Mouse (Mus musculus) myocyte (in vitro differentiated cells): ENCODE measurements around the gene Fat2. TPM values are rescaled to one million over a fixed set of nuclear protein-coding genes. Genes with fewer than 3 reads are reported as not detected.

Experiments
- H3K27me3 ChIP-seq: one replicate; pipeline ENCODE4 v1.6.1; 2011; ENCODE audit not compliant: control insufficient read depth, insufficient read depth, insufficient read length
- H3K36me3 ChIP-seq: one replicate; pipeline ENCODE4 v1.6.1; 2011; ENCODE audit not compliant: control insufficient read depth, insufficient read depth
- H3K4me2 ChIP-seq: one replicate; pipeline ENCODE4 v1.6.1; 2011; ENCODE audit warnings: low read depth, control low read depth
- H3K4me3 ChIP-seq: one replicate; pipeline ENCODE4 v1.5.1; 2011; ENCODE audit warnings: mild to moderate bottlenecking, control low read depth, moderate library complexity
- H3K79me2 ChIP-seq: one replicate; pipeline ENCODE4 v1.6.1; 2011; ENCODE audit not compliant: control insufficient read depth, insufficient read depth
- H3ac ChIP-seq: one replicate; pipeline ENCODE4 v1.6.1; 2011; ENCODE audit not compliant: control insufficient read depth, insufficient read length
- CEBPB ChIP-seq: IDR thresholded peaks from 2 replicates; pipeline ENCODE4 v1.6.1; 2011; ENCODE audit warnings: mild to moderate bottlenecking, moderate library complexity; ENCODE audit not compliant: poor library complexity, insufficient read depth, severe bottlenecking
- E2F4 ChIP-seq: IDR thresholded peaks from one replicate; pipeline ENCODE4 v1.6.1; 2011; ENCODE audit warnings: mild to moderate bottlenecking, control low read depth, moderate library complexity; ENCODE audit not compliant: insufficient read depth
- MAX ChIP-seq: IDR thresholded peaks from one replicate; pipeline ENCODE4 v1.6.1; 2011; ENCODE audit warnings: low read depth, mild to moderate bottlenecking, control low read depth
- MYOD1 ChIP-seq, 3 experiments: IDR thresholded peaks; one replicate each; pipeline ENCODE4 v1.6.1; 2011; ENCODE audit warnings: control low read depth in 2 of 3, low read depth in 2 of 3, mild to moderate bottlenecking in 2 of 3, moderate library complexity in 1 of 3; ENCODE audit not compliant: insufficient read length in 2 of 3, control insufficient read depth in 1 of 3
- MYOG ChIP-seq, 3 experiments: IDR thresholded peaks; one replicate each; pipeline ENCODE4 v1.6.1; 2011; ENCODE audit warnings: control low read depth in 2 of 3, low read depth in 2 of 3, mild to moderate bottlenecking in 2 of 3; ENCODE audit not compliant: insufficient read length in 2 of 3, control insufficient read depth in 1 of 3, insufficient read depth in 1 of 3
- POLR2A ChIP-seq: IDR thresholded peaks from one replicate; pipeline ENCODE4 v1.6.1; 2011; ENCODE audit warnings: low read depth, mild to moderate bottlenecking, control low read depth, moderate library complexity; ENCODE audit not compliant: insufficient read length
- POLR2AphosphoS2 ChIP-seq: IDR thresholded peaks from one replicate; pipeline ENCODE4 v1.6.1; 2011; ENCODE audit warnings: low read depth, control low read depth; ENCODE audit not compliant: insufficient read length
- REST ChIP-seq: IDR thresholded peaks from one replicate; pipeline ENCODE4 v1.6.1; 2011; ENCODE audit warnings: mild to moderate bottlenecking, control low read depth, moderate library complexity; ENCODE audit not compliant: insufficient read depth, insufficient read length
- SRF ChIP-seq: IDR thresholded peaks from one replicate; pipeline ENCODE4 v1.6.1; 2011; ENCODE audit warnings: low read depth; ENCODE audit not compliant: control insufficient read depth, insufficient read length
- TCF12 ChIP-seq: IDR thresholded peaks from one replicate; pipeline ENCODE4 v1.6.1; 2011; ENCODE audit warnings: mild to moderate bottlenecking, control low read depth; ENCODE audit not compliant: poor library complexity, insufficient read depth, severe bottlenecking
- TCF3 ChIP-seq: IDR thresholded peaks from one replicate; pipeline ENCODE4 v1.6.1; 2011; ENCODE audit warnings: low read depth, control low read depth; ENCODE audit not compliant: insufficient read length
- USF1 ChIP-seq: IDR thresholded peaks from one replicate; pipeline ENCODE4 v1.6.1; 2011; ENCODE audit warnings: low read depth, mild to moderate bottlenecking, control low read depth, moderate library complexity
- polyA plus RNA-seq: library from polyadenylated mRNA; unstranded; fragments of >200 nt; fragmentation: generic; extraction: Trizol; gene quantifications from one replicate; pipeline ENCODE4 v1.2.1, GENCODE M21; 2012; ENCODE audit warnings: missing spikeins

Fat2 gene
- polyA plus RNA-seq, 1 experiment: 0.06 TPM

DNA sequence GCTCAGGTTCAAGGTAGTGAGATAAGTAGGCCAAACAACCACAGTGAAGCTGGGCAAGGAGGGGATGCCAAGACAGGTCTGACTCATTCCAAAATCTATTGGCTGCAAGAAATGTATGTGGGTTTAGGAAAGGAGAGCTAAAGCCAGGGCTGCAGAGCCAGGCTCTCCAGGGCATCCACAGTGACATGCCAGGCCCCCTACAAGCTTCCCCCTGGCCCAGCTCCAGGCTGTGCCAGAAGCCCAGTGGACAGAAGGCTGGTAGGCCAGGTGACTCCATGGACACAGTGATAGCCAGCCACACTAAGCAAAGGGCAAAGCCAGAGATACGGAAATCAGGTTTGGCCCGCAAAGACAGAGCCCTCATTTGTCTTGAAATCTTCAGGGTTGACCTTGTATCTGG, 20.5 kb upstream of the Fat2 start:
- Histone ChIP-seq H3K27me3 (peaks cover 6% of the 10 kb centered on the region), H3K4me3 (no peak overlapping the region), H3ac (no peak overlapping the region), H3K4me2 (no peak overlapping the region), H3K36me3 (no peaks in the 10 kb centered on the region), H3K79me2 (no peaks in the 10 kb centered on the region)
- TF ChIP-seq USF1: no peak
- no peak for TF ChIP-seq TCF3
- TF ChIP-seq MAX: no peak
- TF ChIP-seq TCF12: no peak
- no peak for TF ChIP-seq E2F4
- TF ChIP-seq MYOG (IDR thresholded peaks at IDR 0.05; ENCODE audit: control insufficient read depth in 1 of 3, insufficient read depth in 1 of 3, insufficient read length in 2 of 3, low read depth in 2 of 3): no peak
- no peak for TF ChIP-seq POLR2AphosphoS2
- TF ChIP-seq POLR2A: no peak
- TF ChIP-seq CEBPB: no peak
- TF ChIP-seq REST: no peak
- no peak for TF ChIP-seq SRF

GRCm38 (mm10) chr11:55341961-55342371, 5.6 kb upstream of the Fat2 start:
- no peak overlapping the region for H3K4me2 ChIP-seq
- no peak overlapping the region for H3ac ChIP-seq
- peaks cover 26% of the 10 kb centered on the region for H3K27me3 ChIP-seq
- no peaks in the 10 kb centered on the region for H3K36me3 ChIP-seq
- H3K79me2 ChIP-seq: no peaks in the 10 kb centered on the region
- H3K4me3 ChIP-seq: no peak overlapping the region
- TF ChIP-seq POLR2AphosphoS2 (no peak), MYOD1 (IDR thresholded peaks at IDR 0.05; ENCODE audit: control insufficient read depth in 1 of 3, insufficient read length in 2 of 3, low read depth in 2 of 3) (no peak), REST (no peak), E2F4 (no peak), SRF (no peak), USF1 (no peak), MAX (no peak), MYOG (IDR thresholded peaks at IDR 0.05; ENCODE audit: control insufficient read depth in 1 of 3, insufficient read depth in 1 of 3, insufficient read length in 2 of 3, low read depth in 2 of 3) (no peak), CEBPB (no peak), TCF3 (no peak), POLR2A (no peak), TCF12 (no peak)

GRCm38 (mm10) chr11:55340789-55341188, 4.4 kb upstream of the Fat2 start:
- H3K4me3 ChIP-seq: no peak overlapping the region
- H3K4me2 ChIP-seq: no peak overlapping the region
- no peak overlapping the region for H3ac ChIP-seq
- H3K36me3 ChIP-seq: no peaks in the 10 kb centered on the region
- no peaks in the 10 kb centered on the region for H3K79me2 ChIP-seq
- TF ChIP-seq POLR2A: no peak
- TF ChIP-seq TCF3: no peak
- TF ChIP-seq TCF12: no peak
- TF ChIP-seq MAX: no peak
- TF ChIP-seq SRF: no peak
- no peak for TF ChIP-seq MYOG (IDR thresholded peaks at IDR 0.05; ENCODE audit: control insufficient read depth in 1 of 3, insufficient read depth in 1 of 3, insufficient read length in 2 of 3, low read depth in 2 of 3)
- no peak for TF ChIP-seq MYOD1 (IDR thresholded peaks at IDR 0.05; ENCODE audit: control insufficient read depth in 1 of 3, insufficient read length in 2 of 3, low read depth in 2 of 3)
- no peak for TF ChIP-seq REST
- no peak for TF ChIP-seq POLR2AphosphoS2
- no peak for TF ChIP-seq CEBPB
- no peak for TF ChIP-seq E2F4
- TF ChIP-seq USF1: no peak
- peaks cover 32% of the 10 kb centered on the region for H3K27me3 ChIP-seq

DNA sequence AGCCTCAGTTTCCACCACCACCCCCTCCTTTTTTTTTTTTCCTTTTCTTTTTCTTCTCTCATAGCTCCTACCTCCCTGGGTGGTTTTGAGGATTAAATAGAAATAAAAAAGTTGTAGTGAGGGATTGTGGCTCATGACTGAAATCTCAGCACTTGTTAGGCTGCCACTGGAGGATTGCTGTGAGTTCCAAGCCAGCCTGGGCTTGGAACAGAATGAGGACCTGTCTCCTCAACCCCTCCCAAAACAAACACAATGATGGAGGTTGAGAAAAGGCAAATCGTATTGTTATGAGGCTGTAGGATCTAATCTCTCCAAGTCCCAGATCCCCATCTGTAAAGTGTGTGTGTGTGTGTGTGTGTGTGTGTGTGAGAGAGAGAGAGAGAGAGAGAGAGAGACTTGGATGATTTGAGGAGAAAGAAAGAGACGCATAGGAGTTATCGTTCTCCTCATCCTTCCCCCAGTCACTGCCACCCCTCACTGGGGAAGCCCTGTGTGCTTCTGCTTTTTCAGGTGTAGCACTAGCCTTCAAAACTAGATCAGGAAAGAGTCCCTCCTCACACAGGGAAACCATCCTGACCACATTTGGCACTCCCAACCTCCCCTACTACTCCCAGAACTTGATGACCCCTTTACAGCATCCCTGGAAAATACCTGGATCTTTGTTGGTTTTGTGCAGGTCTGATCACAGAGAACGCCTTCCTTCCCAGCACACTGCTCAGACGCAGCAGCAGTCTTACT, 837 bp upstream of the Fat2 start:
- Histone ChIP-seq H3K4me3 (no peak overlapping the region), H3K27me3 (peaks cover 42% of the 10 kb centered on the region), H3K79me2 (no peaks in the 10 kb centered on the region), H3ac (no peak overlapping the region), H3K36me3 (no peaks in the 10 kb centered on the region), H3K4me2 (no peak overlapping the region)
- TF ChIP-seq POLR2A (no peak), E2F4 (no peak), MAX (no peak), REST (no peak), USF1 (no peak), TCF3 (no peak), SRF (no peak), POLR2AphosphoS2 (no peak), MYOG (IDR thresholded peaks at IDR 0.05; ENCODE audit: control insufficient read depth in 1 of 3, insufficient read depth in 1 of 3, insufficient read length in 2 of 3, low read depth in 2 of 3) (no peak), CEBPB (no peak), MYOD1 (IDR thresholded peaks at IDR 0.05; ENCODE audit: control insufficient read depth in 1 of 3, insufficient read length in 2 of 3, low read depth in 2 of 3) (no peak), TCF12 (no peak)
